Mouse (Mus musculus): ENCODE data around the gene Slc38a4.

GRCm38 (mm10) chr15:97033485-97033991 is 22.2 kb downstream of the Slc38a4 start:
- TF ChIP-seq POLR2A (IDR thresholded peaks at IDR 0.05; ENCODE audit: borderline replicate concordance, insufficient read depth, low read length), result no peak
- TF ChIP-seq CTCF (IDR thresholded peaks at IDR 0.05; ENCODE audit: borderline replicate concordance, insufficient read depth, low read depth, low read length), result no peak
